Mouse (Mus musculus) CH12.LX (cell line): ENCODE measurements around the gene Ccl17. TPM values are rescaled to one million over a fixed set of nuclear protein-coding genes. Genes with fewer than 3 reads are reported as not detected.

ENCODE experiments used
- DNase-seq: peaks from one replicate; pipeline ENCODE4 v3.0.0-alpha.2; 2013; ENCODE audit errors: extremely low read depth
- H3K27ac ChIP-seq: 2 replicates; pipeline ENCODE4 v1.5.1; 2012; ENCODE audit warnings: low read depth, mild to moderate bottlenecking, control low read depth, moderate library complexity; ENCODE audit not compliant: insufficient read depth
- H3K27me3 ChIP-seq: replicated peaks from 2 replicates; pipeline ENCODE3; 2012; ENCODE audit warnings: inconsistent platforms
- H3K36me3 ChIP-seq, 2 experiments: replicated peaks in 1 of 2; 2 replicates each; pipeline versions ENCODE3 to v1.6.1; 2012; ENCODE audit warnings: inconsistent platforms in 1 of 2, low read length in 1 of 2, mild to moderate bottlenecking in 1 of 2, mixed read lengths in 1 of 2, moderate library complexity in 1 of 2; ENCODE audit not compliant: control insufficient read depth in 1 of 2, insufficient read depth in 1 of 2
- H3K4me1 ChIP-seq, 2 experiments: 2 replicates each; pipeline ENCODE4 v1.6.1; 2012; ENCODE audit warnings: inconsistent platforms in 1 of 2, moderate library complexity in 1 of 2; ENCODE audit not compliant: insufficient read depth in 2 of 2, control insufficient read depth in 1 of 2
- H3K4me2 ChIP-seq: 2 replicates; pipeline ENCODE4 v1.6.1; 2012; ENCODE audit warnings: low read depth, mild to moderate bottlenecking, control low read depth; ENCODE audit not compliant: poor library complexity, insufficient read depth, severe bottlenecking
- H3K4me3 ChIP-seq, 3 experiments: fragments of 150-350 bp in 1 of 3; sonication (generic) in 1 of 3; replicated peaks in 1 of 3; 2 replicates each; pipeline versions ENCODE3 to v1.5.1; 2011 to 2012; ENCODE audit warnings: low read depth in 2 of 3, low read length in 2 of 3, mild to moderate bottlenecking in 2 of 3, moderate library complexity in 2 of 3, control low read depth in 1 of 3, improper control_type of control experiment in 1 of 3, inconsistent platforms in 1 of 3, mixed read lengths in 1 of 3; ENCODE audit not compliant: poor library complexity in 1 of 3
- H3K79me2 ChIP-seq: replicated peaks from 2 replicates; pipeline ENCODE4 v1.6.1; 2012; ENCODE audit warnings: mild to moderate bottlenecking, moderate library complexity; ENCODE audit not compliant: control insufficient read depth, poor library complexity, insufficient read depth, severe bottlenecking; ENCODE audit errors: extremely low read depth
- H3K9ac ChIP-seq: 2 replicates; pipeline ENCODE4 v1.6.1; 2012; ENCODE audit warnings: low read depth, mild to moderate bottlenecking, control low read depth, moderate library complexity; ENCODE audit not compliant: insufficient read depth
- H3K9me3 ChIP-seq: replicated peaks from 2 replicates; pipeline ENCODE3; 2012; ENCODE audit warnings: low read length, inconsistent platforms, mixed read lengths
- CHD2 ChIP-seq: IDR thresholded peaks from 2 replicates; pipeline ENCODE4 v1.6.1; 2011; ENCODE audit warnings: low read length, improper control_type of control experiment
- ETS1 ChIP-seq: conservative IDR thresholded peaks from 2 replicates; pipeline ENCODE4 v1.6.1; 2012; ENCODE audit warnings: low read depth, mild to moderate bottlenecking, inconsistent platforms, low read length, improper control_type of control experiment, moderate library complexity
- JUN ChIP-seq: IDR thresholded peaks from 2 replicates; pipeline ENCODE4 v1.6.1; 2011; ENCODE audit warnings: low read depth, mild to moderate bottlenecking, low read length, improper control_type of control experiment, moderate library complexity; ENCODE audit not compliant: insufficient read depth
- MAFK ChIP-seq: IDR thresholded peaks from 2 replicates; pipeline ENCODE4 v1.6.1; 2011; ENCODE audit warnings: low read length, improper control_type of control experiment; ENCODE audit not compliant: insufficient replicate concordance
- MXI1 ChIP-seq: IDR thresholded peaks from 2 replicates; pipeline ENCODE4 v1.6.1; 2011; ENCODE audit warnings: mild to moderate bottlenecking, low read depth, low read length, improper control_type of control experiment
- NRF1 ChIP-seq: IDR thresholded peaks from 2 replicates; pipeline ENCODE4 v1.6.1; 2014; ENCODE audit warnings: low read depth, mild to moderate bottlenecking, inconsistent platforms, low read length, improper control_type of control experiment, moderate library complexity
- PAX5 ChIP-seq: IDR thresholded peaks from 2 replicates; pipeline ENCODE4 v1.6.1; 2012; ENCODE audit warnings: low read length, inconsistent platforms, mixed read lengths
- RAD21 ChIP-seq: IDR thresholded peaks from 2 replicates; pipeline ENCODE4 v1.6.1; 2011; ENCODE audit warnings: low read depth, mild to moderate bottlenecking, low read length, improper control_type of control experiment, moderate library complexity
- TBP ChIP-seq: conservative IDR thresholded peaks from 2 replicates; pipeline ENCODE4 v1.6.1; 2011; ENCODE audit warnings: low read depth, low read length, improper control_type of control experiment
- USF2 ChIP-seq: conservative IDR thresholded peaks from 2 replicates; pipeline ENCODE4 v1.6.1; 2011; ENCODE audit warnings: low read depth, low read length, improper control_type of control experiment
- ZC3H11A ChIP-seq: IDR thresholded peaks from 2 replicates; pipeline ENCODE4 v1.6.1; 2012; ENCODE audit warnings: low read depth, mild to moderate bottlenecking, inconsistent platforms, low read length, improper control_type of control experiment
- ZMIZ1 ChIP-seq: IDR thresholded peaks from 2 replicates; pipeline ENCODE4 v1.6.1; 2012; ENCODE audit warnings: low read depth, mild to moderate bottlenecking, inconsistent platforms, low read length, improper control_type of control experiment
- dilution Hi-C: fragments of 300-500 bp; cut with MboI; formaldehyde crosslinking; loops from 2 replicates; pipeline ENCODE4 v1.14.3; 2020; ENCODE audit warnings: low sequenced_read_pairs; ENCODE audit not compliant: extremely low pct_unique_long_range_greater_than_20kb, extremely low pct_ligation_motif_present
- in situ Hi-C: fragments of 300-500 bp; cut with MboI; formaldehyde crosslinking; loops from 3 replicates; pipeline ENCODE4 v1.14.3; 2019; ENCODE audit warnings: low sequenced_read_pairs, low pct_ligation_motif_present, low pct_unique_long_range_greater_than_20kb, mixed read lengths
- polyA plus RNA-seq: library from polyadenylated mRNA; unstranded; fragments of >175 nt; gene quantifications from 2 replicates; pipeline ENCODE4 v1.2.1, GENCODE M21; 2012; ENCODE audit warnings: low read depth; ENCODE audit not compliant: insufficient read length
- total RNA-seq, 2 experiments: library from RNA; depleted of rRNA; stranded (reverse); fragments of 300-350 nt in 1 of 2; fragments of >200 nt in 1 of 2; gene quantifications; 2 replicates each; pipeline ENCODE4 v1.2.3; 2012 to 2014

Ccl17 gene
- total and polyA plus RNA-seq, 3 experiments = 1.3 to 2.6 (median 2.1) TPM

- TF ChIP-seq MXI1 (no peak), PAX5 (no peak)
- Histone ChIP-seq H3K36me3 (peaks cover 50 to 83% of the 10 kb centered on the region in 2 experiments), H3K4me3 (no peak overlapping the region), H3K27me3 (no peaks in the 10 kb centered on the region), H3K4me1 (peaks cover 3 to 15% of the 10 kb centered on the region in 2 experiments; a peak in 3 of 4 replicates), H3K27ac (no peak overlapping the region), H3K9me3 (no peaks in the 10 kb centered on the region), H3K9ac (no peak overlapping the region), H3K4me2 (no peak overlapping the region), H3K79me2 (no peaks in the 10 kb centered on the region)
- dilution Hi-C loops = no loop called here
- no peak for DNase-seq
- in situ Hi-C loops = loop anchor here (5.0 kb wide), 1 partner anchor 87 kb away; no protein-coding TSS in a partner anchor
Measured at GRCm38 (mm10) chr8:94820553-94820952, 10.3 kb downstream of the Ccl17 start.

GRCm38 (mm10) chr8:94821381-94821780 lies 11.1 kb downstream of the Ccl17 start:
- Histone ChIP-seq H3K4me2 (no peak overlapping the region), H3K9ac (no peak overlapping the region), H3K4me3 (no peak overlapping the region), H3K9me3 (no peaks in the 10 kb centered on the region), H3K36me3 (peaks cover 54 to 91% of the 10 kb centered on the region in 2 experiments), H3K27me3 (no peaks in the 10 kb centered on the region), H3K79me2 (no peaks in the 10 kb centered on the region), H3K27ac (no peak overlapping the region), H3K4me1 (peaks cover 3 to 15% of the 10 kb centered on the region in 2 experiments; a peak in 3 of 4 replicates)
- TF ChIP-seq CHD2 = no peak
- TF ChIP-seq JUN = no peak
- no peak for TF ChIP-seq USF2
- no peak for TF ChIP-seq ZC3H11A
- no peak for TF ChIP-seq ZMIZ1
- no peak for TF ChIP-seq RAD21
- no peak for TF ChIP-seq TBP
- TF ChIP-seq NRF1 = no peak
- TF ChIP-seq ETS1 = no peak
- no peak for TF ChIP-seq MAFK
- in situ Hi-C loops = loop anchor here (5.0 kb wide), 1 partner anchor 86 kb away; no protein-coding TSS in a partner anchor
- no peak for DNase-seq
- dilution Hi-C loops = no loop called here
